Mouse (Mus musculus) liver, embryonic 11.5 days (tissue): ENCODE data around the gene Itih4. TPM values are rescaled to one million over a fixed set of nuclear protein-coding genes. Genes with fewer than 3 reads are reported as not detected.
A peak's percentile ranks its signal among the peaks of the same experiment; 100 is the strongest.

Experiments
- ATAC-seq: fragments of 200-750 bp; cut with Nextera tagmentation; replicated peaks from 2 replicates; pipeline ENCODE4 v1.8.0; 2017; ENCODE audit warnings: moderate number of reproducible peaks, mild to moderate bottlenecking, moderate TSS enrichment, moderate library complexity; ENCODE audit not compliant: low FRiP score
- DNase-seq: peaks from one replicate; pipeline ENCODE4 v3.0.0-alpha.2; 2017; ENCODE audit warnings: low spot score
- H3K27ac ChIP-seq: fragments of 300-500 bp; sonication (generic); 2 replicates; pipeline ENCODE4 v1.5.1; 2014; ENCODE audit warnings: mild to moderate bottlenecking, low read depth, low read length, control low read depth
- H3K27me3 ChIP-seq: fragments of 300-500 bp; sonication (generic); replicated peaks from 2 replicates; pipeline ENCODE4 v1.6.1; 2014; ENCODE audit warnings: low read length, mixed read lengths; ENCODE audit not compliant: control insufficient read depth, insufficient read depth
- H3K36me3 ChIP-seq: fragments of 300-500 bp; sonication (generic); 2 replicates; pipeline ENCODE4 v1.6.1; 2014; ENCODE audit warnings: mild to moderate bottlenecking, low read length, moderate library complexity, mixed read lengths; ENCODE audit not compliant: control insufficient read depth, insufficient read depth
- H3K4me1 ChIP-seq: fragments of 300-500 bp; sonication (generic); replicated peaks from 2 replicates; pipeline ENCODE4 v1.6.1; 2014; ENCODE audit warnings: low read length, mixed read lengths; ENCODE audit not compliant: control insufficient read depth, insufficient read depth
- H3K4me2 ChIP-seq: fragments of 300-500 bp; sonication (generic); 2 replicates; pipeline ENCODE4 v1.6.1; 2014; ENCODE audit warnings: mild to moderate bottlenecking, control low read depth, moderate library complexity
- H3K4me3 ChIP-seq: fragments of 300-500 bp; sonication (generic); 2 replicates; pipeline ENCODE4 v1.5.1; 2014; ENCODE audit warnings: low read depth, low read length, control low read depth
- H3K9ac ChIP-seq: fragments of 300-500 bp; sonication (generic); 2 replicates; pipeline ENCODE4 v1.6.1; 2014; ENCODE audit warnings: low read depth, low read length, control low read depth
- H3K9me3 ChIP-seq: fragments of 300-500 bp; sonication (generic); 2 replicates; pipeline ENCODE4 v1.6.1; 2016; ENCODE audit warnings: low read length, inconsistent platforms, mixed read lengths; ENCODE audit not compliant: control insufficient read depth
- WGBS: fragments of 180-500 bp; shearing (Covaris S2); extraction: QIAGEN DNeasy Blood & Tissue Kit; methylation state at CpG from one replicate; pipeline ENCODE4 v1.1.7; 2014; 5-methylcytosine and 5-hydroxymethylcytosine counted together
- polyA plus RNA-seq: library from polyadenylated mRNA; unstranded; fragments of >200 nt; fragmentation: Nextera tagmentation; extraction: Ambion mirVana; gene quantifications from 2 replicates; pipeline ENCODE4 v1.2.1, GENCODE M21; 2014

Gene Itih4
- polyA plus RNA-seq, 1 experiment from 2014 or later = 3.4 TPM

DNA sequence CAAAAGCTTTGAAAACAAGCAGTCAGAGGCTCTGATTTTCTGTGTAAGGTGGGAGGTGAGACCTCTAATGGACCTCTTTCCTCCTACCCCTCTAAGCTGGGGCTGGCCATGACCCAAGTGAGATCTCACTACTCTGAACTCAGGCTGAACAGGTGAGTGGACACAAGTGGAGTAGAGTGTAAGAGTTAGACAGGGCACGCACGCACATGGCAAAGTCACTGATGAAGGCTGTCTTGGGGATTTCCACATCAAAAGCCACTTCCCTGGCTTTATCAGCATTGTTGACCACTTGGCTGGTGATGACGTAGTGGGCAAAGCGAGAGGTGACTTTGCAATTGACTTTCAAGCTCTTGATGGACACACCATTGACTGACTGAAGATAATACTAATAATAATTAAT, 56.0 kb downstream of the Itih4 start:
- ATAC-seq (no peak), DNase-seq (no peak)
- 75% methylated on average over 4 of the region's 4 CpGs for WGBS
- Histone ChIP-seq H3K9me3 (no peaks in the 10 kb centered on the region), H3K9ac (no peak overlapping the region), H3K4me3 (no peak overlapping the region), H3K4me1 (no peaks in the 10 kb centered on the region), H3K4me2 (peak overlapping the region; percentile 45), H3K27ac (no peak overlapping the region), H3K27me3 (no peaks in the 10 kb centered on the region), H3K36me3 (no peaks in the 10 kb centered on the region)

- H3K4me2 ChIP-seq = peak within 1 kb of the TSS; percentile 45
- H3K4me3 ChIP-seq = peak within 1 kb of the TSS; percentile 22; the same call in 1 of the 2 replicates
- no peak for DNase-seq
- no peaks in the 10 kb centered on the region for H3K36me3 ChIP-seq
- 0 out of 2 replicates have a peak, but pooled peaks have one; percentile 18 for ATAC-seq
- 72% methylated on average over 7 of the region's 7 CpGs for WGBS
- no peaks in the 10 kb centered on the region for H3K27me3 ChIP-seq
- H3K4me1 ChIP-seq = no peaks in the 10 kb centered on the region
- H3K9ac ChIP-seq = peak within 1 kb of the TSS; percentile 35; the same call in 1 of the 2 replicates
- no peaks in the 10 kb centered on the region for H3K9me3 ChIP-seq
- H3K27ac ChIP-seq = peak within 1 kb of the TSS; percentile 71
Measured at GRCm38 (mm10) chr14:30943038-30943437, 56.8 kb downstream of the Itih4 start, which contains the start of gene Itih1. Itih1 (minus strand) TSS chr14:30943289.

GRCm38 (mm10) chr14:30943860-30944674, 57.8 kb downstream of the Itih4 start:
- H3K36me3 ChIP-seq = no peaks in the 10 kb centered on the region
- no peak overlapping the region for H3K4me3 ChIP-seq
- no peak overlapping the region for H3K4me2 ChIP-seq
- peak overlapping the region; percentile 71 for H3K27ac ChIP-seq
- DNase-seq = peak; percentile 60
- H3K9ac ChIP-seq = no peak overlapping the region
- H3K4me1 ChIP-seq = no peaks in the 10 kb centered on the region
- H3K9me3 ChIP-seq = no peaks in the 10 kb centered on the region
- WGBS = 55% methylated on average over 11 of the region's 11 CpGs
- H3K27me3 ChIP-seq = no peaks in the 10 kb centered on the region
- peak; percentile 11; the same call in 1 of the 2 replicates for ATAC-seq

- Histone ChIP-seq H3K27me3 (no peaks in the 10 kb centered on the region), H3K36me3 (no peaks in the 10 kb centered on the region), H3K4me1 (no peaks in the 10 kb centered on the region), H3K4me2 (no peak overlapping the region), H3K27ac (peak overlapping the region; percentile 71), H3K9me3 (no peaks in the 10 kb centered on the region), H3K4me3 (no peak overlapping the region), H3K9ac (no peak overlapping the region)
- WGBS = 72% methylated on average over 2 of the region's 2 CpGs
- ATAC-seq (peak; percentile 73; the same call in 1 of the 2 replicates), DNase-seq (peak; percentile 41)
Measured at GRCm38 (mm10) chr14:30944745-30945144, 58.5 kb downstream of the Itih4 start.

DNA sequence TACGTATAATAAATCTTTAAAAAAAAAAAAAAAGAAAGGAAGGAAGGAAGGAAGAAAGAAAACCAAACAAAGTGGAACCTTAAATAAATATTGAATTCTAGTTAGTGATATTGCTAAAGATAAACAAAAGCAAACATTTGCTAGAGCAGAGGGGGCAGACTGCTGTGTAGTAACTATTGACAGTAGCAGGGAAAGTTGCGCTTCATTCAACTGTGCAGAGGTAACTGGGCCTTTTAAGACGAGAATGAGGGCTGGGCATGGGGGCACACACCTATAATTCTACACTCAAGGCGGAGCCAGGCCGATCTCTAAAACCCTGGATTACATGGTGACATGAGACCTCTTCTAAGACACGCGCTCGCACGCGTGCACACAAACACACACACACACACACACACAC, 63.7 kb downstream of the Itih4 start:
- ATAC-seq (no peak), DNase-seq (no peak)
- no peaks in the 10 kb centered on the region for H3K36me3 ChIP-seq
- H3K4me1 ChIP-seq = peaks cover 3% of the 10 kb centered on the region; the same call in 1 of the 2 replicates
- 89% methylated on average over 10 of the region's 10 CpGs for WGBS
- H3K4me2 ChIP-seq = no peak overlapping the region
- H3K27ac ChIP-seq = no peak overlapping the region
- no peaks in the 10 kb centered on the region for H3K9me3 ChIP-seq
- no peak overlapping the region for H3K4me3 ChIP-seq
- H3K27me3 ChIP-seq = no peaks in the 10 kb centered on the region
- no peak overlapping the region for H3K9ac ChIP-seq

- H3K36me3 ChIP-seq = no peaks in the 10 kb centered on the region
- peak within 1 kb of the TSS; percentile 89 for H3K4me3 ChIP-seq
- peaks cover 3% of the 10 kb centered on the region; the same call in 1 of the 2 replicates for H3K4me1 ChIP-seq
- H3K27ac ChIP-seq = peak within 1 kb of the TSS; percentile 74
- H3K9ac ChIP-seq = peak within 1 kb of the TSS; percentile 84
- peak within 1 kb of the TSS; percentile 89 for H3K4me2 ChIP-seq
- no peaks in the 10 kb centered on the region for H3K9me3 ChIP-seq
- DNase-seq (peak; percentile 91), ATAC-seq (peak; percentile 99)
- under 1% methylated on average over 57 of the region's 57 CpGs for WGBS
- no peaks in the 10 kb centered on the region for H3K27me3 ChIP-seq
Measured at GRCm38 (mm10) chr14:30951154-30951825, 65.0 kb downstream of the Itih4 start, which contains the start of gene Nek4. Nek4 (plus strand) TSS chr14:30951377.

Other genes with a start within 250 kb of the Itih4 start
- 9.7 and 9.8 TPM in 2 replicates for gene Rft1, start 232.1 kb upstream of the Itih4 start, polyA plus RNA-seq
- gene Sfmbt1, start 171.6 kb upstream of the Itih4 start, polyA plus RNA-seq = 23.0 and 24.5 TPM in 2 replicates
- gene Tmem110, start 60.9 kb upstream of the Itih4 start, polyA plus RNA-seq = 22.6 and 26.1 TPM in 2 replicates
- 0.25 and 0.45 TPM in 2 replicates for gene Mustn1, start 7.3 kb upstream of the Itih4 start, polyA plus RNA-seq
- 57.8 and 64.8 TPM in 2 replicates for gene Itih3, start 37.3 kb downstream of the Itih4 start, polyA plus RNA-seq
- 16.3 and 17.4 TPM in 2 replicates for gene Itih1, start 56.8 kb downstream of the Itih4 start, polyA plus RNA-seq
- 13.2 and 14.3 TPM in 2 replicates for gene Nek4, start 64.9 kb downstream of the Itih4 start, polyA plus RNA-seq
- 33.7 and 41.6 TPM in 2 replicates for gene Glt8d1, start 114.9 kb downstream of the Itih4 start, polyA plus RNA-seq
- 309 and 326 TPM in 2 replicates for gene Spcs1, start 115.2 kb downstream of the Itih4 start, polyA plus RNA-seq
- gene Pbrm1, start 132.7 kb downstream of the Itih4 start, polyA plus RNA-seq = 72.8 and 73.0 TPM in 2 replicates
- 265 and 268 TPM in 2 replicates for gene Gnl3, start 132.7 kb downstream of the Itih4 start, polyA plus RNA-seq
- gene Smim4, start 242.5 kb downstream of the Itih4 start, polyA plus RNA-seq = 90.3 and 107 TPM in 2 replicates
- gene Nt5dc2, start 244.6 kb downstream of the Itih4 start, polyA plus RNA-seq = 401 and 406 TPM in 2 replicates